ENCODE assay signal across 8 mouse cellular contexts in the genomic region with DNA sequence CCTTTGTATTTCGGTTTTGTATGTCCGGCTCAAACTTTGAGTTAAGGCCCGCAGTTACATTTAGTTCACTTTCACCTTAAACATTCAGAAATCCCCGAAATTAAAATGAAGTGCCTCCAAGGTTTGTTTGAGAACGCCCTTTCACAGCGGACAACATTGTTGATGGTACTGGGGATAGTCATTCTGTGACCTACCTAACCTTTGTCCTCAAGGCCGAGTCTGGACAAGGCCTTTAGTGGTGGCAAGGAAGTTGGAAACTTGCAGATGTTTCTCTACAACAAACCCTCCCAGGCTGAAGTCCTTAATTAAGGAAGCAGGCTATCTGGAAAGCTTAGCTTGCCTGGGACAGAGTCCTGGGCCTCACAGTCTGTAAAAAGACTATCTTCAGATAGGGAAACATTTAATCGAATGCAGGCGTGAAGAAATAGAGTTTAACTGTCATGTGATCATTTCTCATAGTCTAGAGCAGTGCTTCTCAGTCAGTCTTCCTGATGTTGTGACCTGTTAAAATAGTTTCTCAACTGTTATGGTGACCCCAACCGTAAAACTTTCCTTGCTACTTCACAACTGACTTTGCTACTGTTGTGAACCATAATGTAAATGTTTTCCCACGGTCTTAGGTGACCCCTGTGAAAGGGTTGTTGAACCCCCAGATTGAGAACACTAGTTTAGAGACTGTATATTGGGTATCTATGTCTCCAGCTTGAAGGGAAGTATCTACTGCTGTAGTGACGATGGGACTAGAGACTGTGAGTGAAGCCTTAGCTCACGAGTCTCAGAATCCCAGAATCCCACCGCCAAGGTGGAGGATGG. TPM values are rescaled to one million over a fixed set of nuclear protein-coding genes. Genes with fewer than 3 reads are reported as not detected.
DNase-seq lines count a peak whose midpoint lies in the region; ATAC-seq and TF ChIP-seq lines count a peak whose summit lies in the region.

No protein-coding gene starts in this region.

- H3K9ac ChIP-seq in heart, embryonic 14.5 days (ENCODE audit: low read length), result peak overlapping the region; percentile 95
- H3K9ac ChIP-seq in limb, embryonic 13.5 days, result peak overlapping the region; percentile 96

- no peak for TF ChIP-seq CTCF in gastrocnemius, adult 2 months (IDR thresholded peaks at IDR 0.05)
- no peak for TF ChIP-seq CTCF in small intestine, adult 2 months (IDR thresholded peaks at IDR 0.05; ENCODE audit: extremely low read depth, insufficient read length, insufficient replicate concordance, low read depth, low read length)

- peaks cover 8 to 48% of the 10 kb centered on the region in 2 experiments for H3K4me1 ChIP-seq in heart, embryonic 14.5 days (ENCODE audit: control insufficient read depth in 2 of 2, insufficient read depth in 2 of 2, low read length in 2 of 2)
- H3K4me1 ChIP-seq in limb, embryonic 13.5 days, result peaks cover 51% of the 10 kb centered on the region
- peaks cover 24% of the 10 kb centered on the region for H3K4me1 ChIP-seq in small intestine, adult 2 months (ENCODE audit: control insufficient read depth, insufficient read depth, insufficient read length, low read length)

- TF ChIP-seq POLR2A in small intestine, adult 2 months (IDR thresholded peaks at IDR 0.05; ENCODE audit: low read depth, low read length), result no peak

- H3K4me3 ChIP-seq in gastrocnemius, adult 2 months, result peak overlapping the region; percentile 88
- H3K4me3 ChIP-seq in heart, embryonic 14.5 days (ENCODE audit: control insufficient read depth in 1 of 2, insufficient read depth in 1 of 2, low read depth in 1 of 2, low read length in 2 of 2), result peak overlapping the region; percentile 93 to 98
- H3K4me3 ChIP-seq in limb, embryonic 13.5 days, result peak overlapping the region; percentile 92
- peak overlapping the region; percentile 99 for H3K4me3 ChIP-seq in small intestine, adult 2 months (ENCODE audit: low read depth, low read length)

- WGBS in heart, embryonic 14.5 days, result 4% methylated on average over 14 of the region's 14 CpGs
- 7% methylated on average over 14 of the region's 14 CpGs for WGBS in limb, embryonic 13.5 days
- 1% methylated on average over 14 of the region's 14 CpGs for WGBS in small intestine, adult 2 months

- peak overlapping the region; percentile 80 for H3K4me2 ChIP-seq in heart, embryonic 14.5 days (ENCODE audit: low read length)
- H3K4me2 ChIP-seq in limb, embryonic 13.5 days (replicated peaks), result peak overlapping the region; percentile 98

- peaks cover 6% of the 10 kb centered on the region; the same call in 1 of the 2 replicates for H3K36me3 ChIP-seq in heart, embryonic 14.5 days (ENCODE audit: control insufficient read depth, insufficient read depth, low read length)
- peaks cover 11% of the 10 kb centered on the region; the same call in 1 of the 2 replicates for H3K36me3 ChIP-seq in limb, embryonic 13.5 days
- H3K36me3 ChIP-seq in small intestine, adult 2 months (ENCODE audit: control insufficient read depth, insufficient read depth, low read length), result peaks cover 7% of the 10 kb centered on the region; the same call in 1 of the 2 replicates

- H3K27ac ChIP-seq in gastrocnemius, adult 2 months, result peak overlapping the region; percentile 92
- peak overlapping the region; percentile 73 to 95 for H3K27ac ChIP-seq in heart, embryonic 14.5 days (replicated peaks in 1 of 2; ENCODE audit: control insufficient read depth in 1 of 2, insufficient read depth in 1 of 2, low read depth in 2 of 2, low read length in 2 of 2)
- peak overlapping the region; percentile 91; the same call in 1 of the 2 replicates for H3K27ac ChIP-seq in limb, embryonic 13.5 days
- H3K27ac ChIP-seq in small intestine, adult 2 months (ENCODE audit: insufficient read depth, low read depth, low read length), result peak overlapping the region; percentile 82

- intact Hi-C loops in gastrocnemius, adult 2 months (cut with DNase I), result loop anchor here (5.0 kb wide), 2 partner anchors 83 to 333 kb away; no protein-coding TSS in a partner anchor

- no peaks in the 10 kb centered on the region for H3K27me3 ChIP-seq in heart, embryonic 14.5 days (ENCODE audit: control insufficient read depth, insufficient read depth, low read length)
- H3K27me3 ChIP-seq in limb, embryonic 13.5 days, result no peaks in the 10 kb centered on the region
- no peaks in the 10 kb centered on the region for H3K27me3 ChIP-seq in small intestine, adult 2 months (ENCODE audit: control insufficient read depth, insufficient read depth, low read length)

- no peak for DNase-seq in gastrocnemius, adult 2 months
- DNase-seq in gastrocnemius, postnatal 10 days, result no peak
- peak; percentile 28 to 44 for DNase-seq in adrenal gland, postnatal 36 days
- DNase-seq in frontal cortex, postnatal 14 days (ENCODE audit: low spot score in 2 of 2), result no peak
- no peak for DNase-seq in frontal cortex, postnatal 36 days (ENCODE audit: low spot score in 2 of 2)

- ATAC-seq in heart, embryonic 14.5 days (ENCODE audit: insufficient number of reproducible peaks, insufficient read depth, low FRiP score, low read depth), result no peak
- ATAC-seq in limb, embryonic 13.5 days (ENCODE audit: low FRiP score, low read depth), result no peak

- H3K9me3 ChIP-seq in heart, embryonic 14.5 days (ENCODE audit: control insufficient read depth, low read length), result no peaks in the 10 kb centered on the region
- H3K9me3 ChIP-seq in limb, embryonic 13.5 days, result no peaks in the 10 kb centered on the region

RNA-seq across cellular contexts. Expression of a gene that starts 6.0 kb away (rescaled TPM):
- 100 to 1,000 TPM; 213 to 241 TPM for total RNA-seq in gastrocnemius, adult 2 months (2021)
- total RNA-seq in gastrocnemius, postnatal 10 days (2021), result 100 to 1,000 TPM; 306 TPM
- 1,000 to 10,000 TPM in 1 of 2 experiments, 100 to 1,000 TPM in 1; 873 to 1,015 TPM for total RNA-seq in adrenal gland, postnatal 36 days (2021)
- 436 and 437 TPM in 2 replicates for polyA plus RNA-seq in heart, embryonic 14.5 days (2014; fragmentation: Nextera tagmentation; extraction: Ambion mirVana)
- polyA plus RNA-seq in limb, embryonic 13.5 days (2015; fragmentation: Nextera tagmentation; extraction: Ambion mirVana), result 670 and 694 TPM in 2 replicates
- 137 and 230 TPM in 2 replicates for polyA plus RNA-seq in small intestine, adult 2 months (2012; rRNA removed)

Comparison
In these comparisons a context has a peak if more than half of its experiments do, and no peak if none do; other contexts are left out.
1. DNase-seq: peak in adrenal gland, postnatal 36 days (2 of 2); none in gastrocnemius, adult 2 months (single experiment), gastrocnemius, postnatal 10 days (single experiment), frontal cortex, postnatal 14 days (0 of 2) and frontal cortex, postnatal 36 days (0 of 2).
2. Peak in every context shown above with its lines, with median percentiles within 50 percentile points of each other: H3K27ac ChIP-seq and H3K4me3 ChIP-seq.